Mouse (Mus musculus): ENCODE measurements at regions not wholly inside any gene's neighbourhood (a gene's known extent, or its start where the extent isn't known, plus 50 kb on each side); places are given as distances from the start of the nearest gene placed in this dataset.

- Histone ChIP-seq H3K9me3 (ENCODE audit: control insufficient read depth, low read length) (no peaks in the 10 kb centered on the region), H3K4me3 (ENCODE audit: low read depth, low read length) (no peak overlapping the region)
Observed at GRCm38 (mm10) chr14:99480325-99481077, 182.0 kb downstream of the Klf5 start.

GRCm38 (mm10) chr14:99487981-99488380 is 189.5 kb downstream of the Klf5 start:
- 31% methylated on average over 6 of the region's 6 CpGs for WGBS
- H3K4me2 ChIP-seq (ENCODE audit: low read depth, severe bottlenecking) = no peak overlapping the region
- H3K4me1 ChIP-seq (ENCODE audit: control insufficient read depth, insufficient read depth, low read length) = no peaks in the 10 kb centered on the region
- H3K4me3 ChIP-seq (ENCODE audit: low read depth, low read length) = no peak overlapping the region
- no peak overlapping the region for H3K9ac ChIP-seq (ENCODE audit: low read length)
- ATAC-seq (ENCODE audit: insufficient number of reproducible peaks, low FRiP score, low TSS enrichment, low read depth) (no peak), DNase-seq (ENCODE audit: low spot score) (no peak)
- no peaks in the 10 kb centered on the region for H3K9me3 ChIP-seq (ENCODE audit: control insufficient read depth, low read length)
- H3K27ac ChIP-seq (replicated peaks; ENCODE audit: low read depth, low read length) = no peak overlapping the region
- H3K27me3 ChIP-seq (ENCODE audit: control insufficient read depth, insufficient read depth, low read length) = no peaks in the 10 kb centered on the region
- H3K36me3 ChIP-seq (ENCODE audit: control insufficient read depth, insufficient read depth, low read length) = no peaks in the 10 kb centered on the region

More at GRCm38 (mm10) chr14:99480325-99481077, 182.0 kb downstream of the Klf5 start:
- H3K36me3 ChIP-seq (ENCODE audit: control insufficient read depth, insufficient read depth, low read length) = no peaks in the 10 kb centered on the region
- no peak overlapping the region for H3K4me2 ChIP-seq (ENCODE audit: low read depth, severe bottlenecking)
- 68% methylated on average over 10 of the region's 10 CpGs for WGBS
- ATAC-seq (ENCODE audit: insufficient number of reproducible peaks, low FRiP score, low TSS enrichment, low read depth) = no peak
- no peak overlapping the region for H3K27ac ChIP-seq (replicated peaks; ENCODE audit: low read depth, low read length)
- DNase-seq (ENCODE audit: low spot score) = no peak
- H3K4me1 ChIP-seq (ENCODE audit: control insufficient read depth, insufficient read depth, low read length) = no peaks in the 10 kb centered on the region
- H3K27me3 ChIP-seq (ENCODE audit: control insufficient read depth, insufficient read depth, low read length) = no peaks in the 10 kb centered on the region
- no peak overlapping the region for H3K9ac ChIP-seq (ENCODE audit: low read length)

GRCm38 (mm10) chr14:99493197-99493596 is 194.7 kb downstream of the Klf5 start:
- DNase-seq (ENCODE audit: low spot score) = no peak
- no peak for ATAC-seq (ENCODE audit: insufficient number of reproducible peaks, low FRiP score, low TSS enrichment, low read depth)
- H3K4me1 ChIP-seq (ENCODE audit: control insufficient read depth, insufficient read depth, low read length) = no peaks in the 10 kb centered on the region
- no peaks in the 10 kb centered on the region for H3K36me3 ChIP-seq (ENCODE audit: control insufficient read depth, insufficient read depth, low read length)
- H3K4me3 ChIP-seq (ENCODE audit: low read depth, low read length) = no peak overlapping the region
- no peak overlapping the region for H3K4me2 ChIP-seq (ENCODE audit: low read depth, severe bottlenecking)
- WGBS = 85% methylated on average over 4 of the region's 4 CpGs
- H3K27ac ChIP-seq (replicated peaks; ENCODE audit: low read depth, low read length) = no peak overlapping the region
- no peak overlapping the region for H3K9ac ChIP-seq (ENCODE audit: low read length)
- no peaks in the 10 kb centered on the region for H3K9me3 ChIP-seq (ENCODE audit: control insufficient read depth, low read length)
- no peaks in the 10 kb centered on the region for H3K27me3 ChIP-seq (ENCODE audit: control insufficient read depth, insufficient read depth, low read length)

GRCm38 (mm10) chr14:99493659-99494058 is 195.2 kb downstream of the Klf5 start:
- Histone ChIP-seq H3K4me3 (ENCODE audit: low read depth, low read length) (no peak overlapping the region), H3K27me3 (ENCODE audit: control insufficient read depth, insufficient read depth, low read length) (no peaks in the 10 kb centered on the region), H3K36me3 (ENCODE audit: control insufficient read depth, insufficient read depth, low read length) (no peaks in the 10 kb centered on the region), H3K9me3 (ENCODE audit: control insufficient read depth, low read length) (no peaks in the 10 kb centered on the region), H3K4me1 (ENCODE audit: control insufficient read depth, insufficient read depth, low read length) (no peaks in the 10 kb centered on the region), H3K4me2 (ENCODE audit: low read depth, severe bottlenecking) (no peak overlapping the region), H3K27ac (replicated peaks; ENCODE audit: low read depth, low read length) (no peak overlapping the region), H3K9ac (ENCODE audit: low read length) (no peak overlapping the region)
- DNase-seq (ENCODE audit: low spot score) (no peak), ATAC-seq (ENCODE audit: insufficient number of reproducible peaks, low FRiP score, low TSS enrichment, low read depth) (no peak)
- 92% methylated on average over 6 of the region's 6 CpGs for WGBS

- Histone ChIP-seq H3K27me3 (ENCODE audit: control insufficient read depth, insufficient read depth, low read length) (no peaks in the 10 kb centered on the region), H3K27ac (replicated peaks; ENCODE audit: low read depth, low read length) (no peak overlapping the region), H3K4me3 (ENCODE audit: low read depth, low read length) (no peak overlapping the region), H3K4me1 (ENCODE audit: control insufficient read depth, insufficient read depth, low read length) (no peaks in the 10 kb centered on the region), H3K4me2 (ENCODE audit: low read depth, severe bottlenecking) (no peak overlapping the region), H3K9me3 (ENCODE audit: control insufficient read depth, low read length) (no peaks in the 10 kb centered on the region), H3K36me3 (ENCODE audit: control insufficient read depth, insufficient read depth, low read length) (no peaks in the 10 kb centered on the region), H3K9ac (ENCODE audit: low read length) (no peak overlapping the region)
- ATAC-seq (ENCODE audit: insufficient number of reproducible peaks, low FRiP score, low TSS enrichment, low read depth) (no peak), DNase-seq (ENCODE audit: low spot score) (no peak)
- WGBS = 80% methylated on average over 7 of the region's 7 CpGs
Observed at GRCm38 (mm10) chr14:99499502-99500266, 201.2 kb downstream of the Klf5 start.

- no peak for ATAC-seq (ENCODE audit: insufficient number of reproducible peaks, low FRiP score, low TSS enrichment, low read depth)
- DNase-seq (ENCODE audit: low spot score) = no peak
- Histone ChIP-seq H3K27ac (replicated peaks; ENCODE audit: low read depth, low read length) (no peak overlapping the region), H3K9me3 (ENCODE audit: control insufficient read depth, low read length) (no peaks in the 10 kb centered on the region), H3K9ac (ENCODE audit: low read length) (no peak overlapping the region), H3K4me2 (ENCODE audit: low read depth, severe bottlenecking) (no peak overlapping the region), H3K36me3 (ENCODE audit: control insufficient read depth, insufficient read depth, low read length) (no peaks in the 10 kb centered on the region), H3K27me3 (ENCODE audit: control insufficient read depth, insufficient read depth, low read length) (no peaks in the 10 kb centered on the region), H3K4me3 (ENCODE audit: low read depth, low read length) (no peak overlapping the region), H3K4me1 (ENCODE audit: control insufficient read depth, insufficient read depth, low read length) (no peaks in the 10 kb centered on the region)
- 83% methylated on average over 4 of the region's 4 CpGs for WGBS
Observed at GRCm38 (mm10) chr14:99504909-99505308, 206.4 kb downstream of the Klf5 start.

- DNase-seq (ENCODE audit: low spot score) = no peak
- Histone ChIP-seq H3K27me3 (ENCODE audit: control insufficient read depth, insufficient read depth, low read length) (no peaks in the 10 kb centered on the region), H3K9me3 (ENCODE audit: control insufficient read depth, low read length) (no peaks in the 10 kb centered on the region), H3K27ac (replicated peaks; ENCODE audit: low read depth, low read length) (no peak overlapping the region), H3K4me3 (ENCODE audit: low read depth, low read length) (no peak overlapping the region), H3K36me3 (ENCODE audit: control insufficient read depth, insufficient read depth, low read length) (no peaks in the 10 kb centered on the region), H3K4me1 (ENCODE audit: control insufficient read depth, insufficient read depth, low read length) (no peaks in the 10 kb centered on the region), H3K9ac (ENCODE audit: low read length) (no peak overlapping the region), H3K4me2 (ENCODE audit: low read depth, severe bottlenecking) (no peak overlapping the region)
- ATAC-seq (ENCODE audit: insufficient number of reproducible peaks, low FRiP score, low TSS enrichment, low read depth) = no peak
- WGBS = 60% methylated on average over 3 of the region's 3 CpGs
Observed at GRCm38 (mm10) chr14:99509696-99510536, 211.4 kb downstream of the Klf5 start.

- Histone ChIP-seq H3K9me3 (ENCODE audit: control insufficient read depth, low read length) (no peaks in the 10 kb centered on the region), H3K9ac (ENCODE audit: low read length) (no peak overlapping the region), H3K4me2 (ENCODE audit: low read depth, severe bottlenecking) (no peak overlapping the region), H3K4me1 (ENCODE audit: control insufficient read depth, insufficient read depth, low read length) (no peaks in the 10 kb centered on the region), H3K4me3 (ENCODE audit: low read depth, low read length) (no peak overlapping the region), H3K27me3 (ENCODE audit: control insufficient read depth, insufficient read depth, low read length) (no peaks in the 10 kb centered on the region), H3K27ac (replicated peaks; ENCODE audit: low read depth, low read length) (no peak overlapping the region), H3K36me3 (ENCODE audit: control insufficient read depth, insufficient read depth, low read length) (no peaks in the 10 kb centered on the region)
- no peak for ATAC-seq (ENCODE audit: insufficient number of reproducible peaks, low FRiP score, low TSS enrichment, low read depth)
- no peak for DNase-seq (ENCODE audit: low spot score)
- 93% methylated on average over 1 of the region's 1 CpGs for WGBS
Observed at GRCm38 (mm10) chr14:99515474-99515873, 217.0 kb downstream of the Klf5 start.

All from limb, embryonic 11.5 days (tissue).